Mouse (Mus musculus) small intestine, adult 2 months (tissue): ENCODE measurements around the gene Gm20696.

Experiments used
- CTCF ChIP-seq: fragments of 200-500 bp; IDR thresholded peaks from 2 replicates; pipeline ENCODE4 v1.5.1; 2012; ENCODE audit warnings: low read depth, mild to moderate bottlenecking, control low read depth, inconsistent platforms, low read length, moderate library complexity, mixed read lengths; ENCODE audit not compliant: insufficient replicate concordance, insufficient read length; ENCODE audit errors: extremely low read depth
- POLR2A ChIP-seq: fragments of 200-500 bp; IDR thresholded peaks from 2 replicates; pipeline ENCODE4 v1.6.1; 2012; ENCODE audit warnings: low read depth, mild to moderate bottlenecking, control low read depth, inconsistent platforms, low read length, moderate library complexity

GRCm38 (mm10) chr6:99538194-99538941 lies 128.2 kb downstream of the Gm20696 start:
- TF ChIP-seq CTCF (no peak), POLR2A (no peak)
